Mouse (Mus musculus) neural tube, embryonic 11.5 days (tissue): ENCODE measurements around the gene Lsm10. TPM values are rescaled to one million over a fixed set of nuclear protein-coding genes. Genes with fewer than 3 reads are reported as not detected.

Experiments used
- ATAC-seq: fragments of 200-750 bp; cut with Nextera tagmentation; 2 replicates; pipeline ENCODE4 v1.8.0; 2017; ENCODE audit warnings: moderate number of reproducible peaks, mild to moderate bottlenecking, moderate TSS enrichment, moderate library complexity; ENCODE audit not compliant: insufficient read depth, low FRiP score, low TSS enrichment
- DNase-seq: peaks from one replicate; pipeline ENCODE4 v3.0.0-alpha.2; 2015; ENCODE audit warnings: low spot score
- H3K27ac ChIP-seq: fragments of 300-500 bp; sonication (generic); 2 replicates; pipeline ENCODE4 v1.5.1; 2014; ENCODE audit warnings: low read depth, mild to moderate bottlenecking, low read length
- H3K27me3 ChIP-seq: fragments of 300-500 bp; sonication (generic); 2 replicates; pipeline ENCODE4 v1.6.1; 2014; ENCODE audit warnings: mild to moderate bottlenecking, low read length, mixed read lengths; ENCODE audit not compliant: control insufficient read depth, insufficient read depth
- H3K36me3 ChIP-seq: fragments of 300-500 bp; sonication (generic); 2 replicates; pipeline ENCODE4 v1.6.1; 2014; ENCODE audit warnings: mild to moderate bottlenecking, low read length, moderate library complexity, mixed read lengths; ENCODE audit not compliant: control insufficient read depth, insufficient read depth
- H3K4me1 ChIP-seq: fragments of 300-500 bp; sonication (generic); 2 replicates; pipeline ENCODE4 v1.6.1; 2014; ENCODE audit warnings: low read length, mixed read lengths; ENCODE audit not compliant: control insufficient read depth, insufficient read depth
- H3K4me2 ChIP-seq: fragments of 300-500 bp; sonication (generic); 2 replicates; pipeline ENCODE4 v1.6.1; 2014; ENCODE audit warnings: low read depth, mild to moderate bottlenecking, moderate library complexity
- H3K4me3 ChIP-seq: fragments of 300-500 bp; sonication (generic); 2 replicates; pipeline ENCODE4 v1.5.1; 2014; ENCODE audit warnings: low read depth, low read length
- H3K9ac ChIP-seq: fragments of 300-500 bp; sonication (generic); 2 replicates; pipeline ENCODE4 v1.6.1; 2014; ENCODE audit warnings: mild to moderate bottlenecking, low read length
- H3K9me3 ChIP-seq: fragments of 300-500 bp; sonication (generic); 2 replicates; pipeline ENCODE4 v1.6.1; 2016; ENCODE audit warnings: low read length; ENCODE audit not compliant: control insufficient read depth
- WGBS: fragments of 180-500 bp; shearing (Covaris S2); extraction: QIAGEN DNeasy Blood & Tissue Kit; methylation state at CpG from one replicate; pipeline ENCODE4 v1.1.7; 2014; 5-methylcytosine and 5-hydroxymethylcytosine counted together
- polyA plus RNA-seq: library from polyadenylated mRNA; unstranded; fragments of >200 nt; fragmentation: Nextera tagmentation; extraction: Ambion mirVana; gene quantifications from 2 replicates; pipeline ENCODE4 v1.2.1, GENCODE M21; 2014

The Lsm10 gene
- polyA plus RNA-seq = 39.5 and 42.6 TPM in 2 replicates

DNA sequence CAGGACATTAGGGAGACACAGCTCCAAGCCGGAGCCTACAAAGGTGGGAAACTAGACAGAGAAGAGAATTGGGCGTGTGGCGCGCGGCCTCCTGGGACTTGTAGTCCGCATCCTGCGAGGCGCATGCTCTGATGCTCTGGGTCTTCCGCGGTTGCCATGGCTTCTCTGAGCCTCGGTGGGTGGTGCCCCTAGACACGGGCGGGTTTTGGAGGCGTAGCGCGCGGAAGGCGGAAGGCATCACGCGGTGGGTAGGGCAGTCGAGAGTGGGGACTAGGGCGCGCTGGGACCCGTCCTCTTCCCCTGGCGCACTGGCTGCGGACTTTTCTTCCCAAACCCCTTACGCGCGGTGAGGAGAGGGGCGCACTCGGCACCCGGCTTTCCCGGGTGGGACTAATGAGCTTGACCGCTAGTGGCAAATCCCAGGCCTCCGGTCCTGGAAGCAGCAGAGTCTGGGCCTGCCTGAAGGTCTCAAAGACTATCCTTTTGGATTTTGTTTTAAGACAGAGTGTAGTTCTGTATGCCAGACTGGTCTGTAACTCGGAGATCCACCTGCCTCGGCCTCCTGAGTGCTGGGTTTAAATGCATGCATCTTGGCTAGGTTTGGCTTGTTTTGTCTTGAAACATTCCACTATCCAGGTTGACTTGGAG, at the start of gene Lsm10:
Lsm10 (plus strand) TSS at position 160 of the 648 bp plus-strand sequence.
- Histone ChIP-seq H3K36me3 (no peaks in the 10 kb centered on the region), H3K4me3 (peak within 1 kb of the TSS; percentile 54), H3K27ac (no peak within 1 kb of the TSS), H3K9ac (peak within 1 kb of the TSS; percentile 70), H3K4me2 (peak within 1 kb of the TSS; percentile 67), H3K27me3 (no peaks in the 10 kb centered on the region), H3K9me3 (no peaks in the 10 kb centered on the region), H3K4me1 (no peaks in the 10 kb centered on the region)
- WGBS = 4% methylated on average over 36 of the region's 37 CpGs
- peak; percentile 95 for ATAC-seq
- DNase-seq = peak; percentile 95

GRCm38 (mm10) chr4:126046851-126047585, 49.4 kb upstream of the Lsm10 start, which contains the start of gene Mrps15:
Gene Mrps15 (plus strand): TSS chr4:126046925.
- ATAC-seq = peak; percentile 88

DNA sequence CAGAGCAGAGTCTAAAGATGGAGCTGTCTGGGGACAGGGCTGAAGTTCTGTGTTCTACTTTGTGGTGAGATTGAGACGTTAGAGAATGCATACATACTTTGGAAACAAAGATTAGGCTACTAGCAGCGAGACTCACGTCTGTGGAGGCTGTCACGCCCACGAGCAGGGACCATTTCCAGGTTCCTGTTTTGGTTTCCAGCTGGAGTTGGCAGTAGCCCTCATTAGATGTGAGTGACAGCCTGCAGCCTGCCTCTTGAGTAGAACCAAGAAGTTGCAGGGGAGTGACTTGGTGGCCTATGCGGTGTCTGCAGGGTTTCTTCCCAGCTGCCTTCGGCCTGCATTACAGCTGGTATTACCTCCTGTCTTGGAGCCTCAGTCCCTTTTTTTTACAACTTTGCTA, 44.8 kb upstream of the Lsm10 start:
- Histone ChIP-seq H3K9ac (no peak overlapping the region), H3K27me3 (no peaks in the 10 kb centered on the region), H3K4me3 (no peak overlapping the region), H3K9me3 (no peaks in the 10 kb centered on the region), H3K27ac (no peak overlapping the region), H3K36me3 (peaks cover 3% of the 10 kb centered on the region), H3K4me2 (no peak overlapping the region), H3K4me1 (no peaks in the 10 kb centered on the region; the same call in none of the 2 replicates)
- DNase-seq (no peak), ATAC-seq (no peak)
- 92% methylated on average over 7 of the region's 7 CpGs for WGBS

More at GRCm38 (mm10) chr4:126046851-126047585, 49.4 kb upstream of the Lsm10 start, which contains the start of gene Mrps15:
- Histone ChIP-seq H3K36me3 (peaks cover 3% of the 10 kb centered on the region), H3K4me1 (no peaks in the 10 kb centered on the region; the same call in none of the 2 replicates), H3K4me2 (peak within 1 kb of the TSS; percentile 82), H3K9me3 (no peaks in the 10 kb centered on the region), H3K4me3 (peak within 1 kb of the TSS; percentile 88), H3K27ac (peak within 1 kb of the TSS; percentile 64; the same call in 1 of the 2 replicates), H3K27me3 (no peaks in the 10 kb centered on the region), H3K9ac (peak within 1 kb of the TSS; percentile 84)
- DNase-seq = peak; percentile 90
- under 1% methylated on average over 56 of the region's 56 CpGs for WGBS

- no peaks in the 10 kb centered on the region; the same call in 1 of the 2 replicates for H3K36me3 ChIP-seq
- H3K4me3 ChIP-seq = peak overlapping the region; percentile 63
- no peak for DNase-seq
- peak overlapping the region; percentile 83 for H3K4me2 ChIP-seq
- ATAC-seq = no peak
- 18% methylated on average over 19 of the region's 19 CpGs for WGBS
- H3K9ac ChIP-seq = peak overlapping the region; percentile 69
- H3K27me3 ChIP-seq = no peaks in the 10 kb centered on the region
- 0 out of 2 replicates have a peak overlapping the region, but pooled peaks have one; percentile 53 for H3K27ac ChIP-seq
- no peaks in the 10 kb centered on the region for H3K9me3 ChIP-seq
- H3K4me1 ChIP-seq = peaks cover 10% of the 10 kb centered on the region; the same call in 1 of the 2 replicates
Observed at GRCm38 (mm10) chr4:126057207-126058133, 39.0 kb upstream of the Lsm10 start.

- peaks cover 10% of the 10 kb centered on the region; the same call in 1 of the 2 replicates for H3K4me1 ChIP-seq
- H3K4me2 ChIP-seq = peak within 1 kb of the TSS; percentile 83
- peak within 1 kb of the TSS; percentile 63 for H3K4me3 ChIP-seq
- WGBS = under 1% methylated on average over 56 of the region's 57 CpGs
- H3K27ac ChIP-seq = 0 out of 2 replicates have a peak within 1 kb of the TSS, but pooled peaks have one; percentile 53
- H3K9ac ChIP-seq = peak within 1 kb of the TSS; percentile 69
- peak; percentile 92 for DNase-seq
- no peaks in the 10 kb centered on the region; the same call in 1 of the 2 replicates for H3K36me3 ChIP-seq
- H3K9me3 ChIP-seq = no peaks in the 10 kb centered on the region
- H3K27me3 ChIP-seq = no peaks in the 10 kb centered on the region
- peak; percentile 98 for ATAC-seq
Observed at GRCm38 (mm10) chr4:126058134-126058996, 38.1 kb upstream of the Lsm10 start, which contains the start of gene Oscp1. Gene Oscp1 (plus strand): TSS chr4:126058565.

- Histone ChIP-seq H3K27ac (no peak overlapping the region), H3K36me3 (no peaks in the 10 kb centered on the region), H3K4me3 (peak overlapping the region; percentile 63), H3K4me1 (peaks cover 10% of the 10 kb centered on the region; the same call in 1 of the 2 replicates), H3K27me3 (no peaks in the 10 kb centered on the region), H3K9ac (peak overlapping the region; percentile 50), H3K4me2 (peak overlapping the region; percentile 83), H3K9me3 (no peaks in the 10 kb centered on the region)
- 43% methylated on average over 9 of the region's 9 CpGs for WGBS
- DNase-seq (no peak), ATAC-seq (no peak)
Observed at GRCm38 (mm10) chr4:126058997-126059362, 37.4 kb upstream of the Lsm10 start.

GRCm38 (mm10) chr4:126062856-126063255, 33.6 kb upstream of the Lsm10 start:
- H3K4me1 ChIP-seq = 0 out of 2 replicates have a peak, but pooled peaks cover 7% of the 10 kb centered on the region
- H3K4me2 ChIP-seq = no peak overlapping the region
- H3K27me3 ChIP-seq = no peaks in the 10 kb centered on the region
- DNase-seq (no peak), ATAC-seq (no peak)
- no peak overlapping the region for H3K4me3 ChIP-seq
- 32% methylated on average over 1 of the region's 1 CpGs for WGBS
- no peak overlapping the region for H3K9ac ChIP-seq
- no peak overlapping the region for H3K27ac ChIP-seq
- no peaks in the 10 kb centered on the region for H3K36me3 ChIP-seq
- no peaks in the 10 kb centered on the region for H3K9me3 ChIP-seq
